In genomic region chr9:119088148-119088801, GRCm38 (mm10) we compare ENCODE assay signal across 8 mouse cellular contexts. TPM values are rescaled to one million over a fixed set of nuclear protein-coding genes. Genes with fewer than 3 reads are reported as not detected.
DNase-seq lines count a peak whose midpoint lies in the region; ATAC-seq and TF ChIP-seq lines count a peak whose summit lies in the region.

No protein-coding gene starts in this region.

- peak overlapping the region; percentile 30; the same call in 1 of the 2 replicates for H3K27ac ChIP-seq in hindbrain, embryonic 13.5 days

- DNase-seq in Patski (ENCODE audit: low read depth, low spot score), result no peak
- DNase-seq in cerebellum, postnatal 14 days, result peak; percentile 71 to 77
- DNase-seq in frontal cortex, postnatal 25 days (ENCODE audit: low spot score in 2 of 2), result peak; percentile 53 to 55
- DNase-seq in layer of hippocampus, postnatal 14 days (ENCODE audit: low spot score in 2 of 2), result peak; percentile 74 to 79
- DNase-seq in lung, postnatal 10 days, result peak; percentile 93
- peak; percentile 90 for DNase-seq in ovary, postnatal 10 days (ENCODE audit: low spot score)
- DNase-seq in thymus, postnatal 0 days (ENCODE audit: low spot score), result peak; percentile 72

- in situ Hi-C loops in Patski (cut with MboI; ENCODE audit: low pct_unique_long_range_greater_than_20kb), result no loop called here

- H3K4me1 ChIP-seq in hindbrain, embryonic 13.5 days (replicated peaks), result peaks cover 57% of the 10 kb centered on the region

- no peak for TF ChIP-seq CTCF in Patski (IDR thresholded peaks at IDR 0.05)

- peak overlapping the region; percentile 26 for H3K4me3 ChIP-seq in hindbrain, embryonic 13.5 days

- H3K4me2 ChIP-seq in hindbrain, embryonic 13.5 days, result peak overlapping the region; percentile 46

- WGBS in hindbrain, embryonic 13.5 days, result 2% methylated on average over 24 of the region's 24 CpGs

- peaks cover 5% of the 10 kb centered on the region; the same call in 1 of the 2 replicates for H3K36me3 ChIP-seq in hindbrain, embryonic 13.5 days

- CTCF ChIA-PET in Patski (lab: Charles Lee), result no interaction called here

- H3K27me3 ChIP-seq in Patski, result no peaks in the 10 kb centered on the region
- peaks cover 24% of the 10 kb centered on the region for H3K27me3 ChIP-seq in hindbrain, embryonic 13.5 days

- H3K9me3 ChIP-seq in hindbrain, embryonic 13.5 days, result no peaks in the 10 kb centered on the region

- POLR2A ChIA-PET in Patski (lab: Charles Lee), result no interaction called here

- H3K9ac ChIP-seq in hindbrain, embryonic 13.5 days, result 0 out of 2 replicates have a peak overlapping the region, but pooled peaks have one; percentile 35

- peak; percentile 65 for ATAC-seq in Patski
- peak; percentile 47; the same call in 1 of the 2 replicates for ATAC-seq in hindbrain, embryonic 13.5 days (ENCODE audit: low FRiP score)

RNA-seq across cellular contexts. Expression of gene Plcd1, which starts 5.0 kb away (rescaled TPM):
- polyA plus RNA-seq in Patski (2021), result 57.9 TPM
- 22.5 and 23.8 TPM in 2 replicates for polyA plus RNA-seq in hindbrain, embryonic 13.5 days (2015; fragmentation: Nextera tagmentation; extraction: Ambion mirVana)
- total RNA-seq in layer of hippocampus, postnatal 14 days (2021), result 10 to 100 TPM; 11.4 to 11.9 TPM
- polyA plus RNA-seq in thymus, postnatal 0 days (2015; fragmentation: Nextera tagmentation; extraction: Ambion mirVana), result 16.6 and 17.2 TPM in 2 replicates

RNA-seq across cellular contexts. Expression of gene Dlec1, which starts 14.0 kb away (rescaled TPM):
- 8.7 TPM for polyA plus RNA-seq in Patski (2021)
- polyA plus RNA-seq in hindbrain, embryonic 13.5 days (2015; fragmentation: Nextera tagmentation; extraction: Ambion mirVana), result 0.38 and 1.5 TPM in 2 replicates
- total RNA-seq in layer of hippocampus, postnatal 14 days (2021), result 1 to 10 TPM; 1.3 to 3.8 TPM
- 0.13 and 0.46 TPM in 2 replicates for polyA plus RNA-seq in thymus, postnatal 0 days (2015; fragmentation: Nextera tagmentation; extraction: Ambion mirVana)

RNA-seq across cellular contexts. Expression of gene Vill, which starts 35.7 kb away (rescaled TPM):
- polyA plus RNA-seq in Patski (2021), result 1.9 TPM
- 4.2 TPM in 2 replicates for polyA plus RNA-seq in hindbrain, embryonic 13.5 days (2015; fragmentation: Nextera tagmentation; extraction: Ambion mirVana)
- under 1 TPM; 0.39 to 0.81 TPM for total RNA-seq in layer of hippocampus, postnatal 14 days (2021)
- 5.9 and 8.0 TPM in 2 replicates for polyA plus RNA-seq in thymus, postnatal 0 days (2015; fragmentation: Nextera tagmentation; extraction: Ambion mirVana)
